Comparison of ENCODE assay signal across 31 mouse cellular contexts in the genomic region with DNA sequence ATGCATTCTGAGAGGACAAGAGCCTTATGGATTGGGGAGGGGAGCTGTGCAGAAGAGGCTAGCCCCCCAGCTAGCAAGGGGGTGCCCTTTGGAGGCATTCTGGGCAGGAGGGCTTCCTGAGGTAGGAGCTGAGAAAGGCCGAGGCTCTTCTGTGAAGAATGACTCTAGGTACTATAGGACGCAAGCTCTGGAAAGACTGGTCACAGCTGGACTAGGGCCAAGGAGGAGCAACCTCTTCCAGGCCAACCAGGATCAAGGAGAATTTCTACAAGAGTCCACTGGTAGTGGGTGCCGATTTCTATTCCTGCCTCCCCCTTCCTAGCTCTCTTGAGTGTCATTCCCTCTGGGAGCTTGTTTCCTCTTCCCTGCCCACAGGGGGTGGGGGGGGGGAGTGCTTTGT. TPM values are rescaled to one million over a fixed set of nuclear protein-coding genes. Genes with fewer than 3 reads are reported as not detected.
A peak's percentile ranks its signal among the peaks of the same experiment; 100 is the strongest.
DNase-seq lines count a peak whose midpoint lies in the region; ATAC-seq lines count a peak whose summit lies in the region.
"Had no signal": no experiment of that assay in that cellular context is flagged by ENCODE, and none has a peak within 500 bp of the region (broad histone marks: within the 10 kb centered on the region; RNA-seq: fewer than 3 reads in every experiment).

No protein-coding gene starts in this region.

- H3K27ac ChIP-seq in liver, embryonic 16.5 days (ENCODE audit: low read length) = peak overlapping the region; percentile 26
- no peak overlapping the region for H3K27ac ChIP-seq in forebrain, embryonic 13.5 days
- H3K27ac ChIP-seq: gastrocnemius, adult 2 months; heart, embryonic 15.5 days; hindbrain, embryonic 13.5 days had no signal

- no peak for ATAC-seq in liver, embryonic 16.5 days (ENCODE audit: low read depth)
- no peak for ATAC-seq in forebrain, embryonic 13.5 days
- ATAC-seq: forebrain, embryonic 14.5 days; forebrain, postnatal 0 days; hindbrain, embryonic 16.5 days had no signal

- no peaks in the 10 kb centered on the region; the same call in 1 of the 2 replicates for H3K27me3 ChIP-seq in liver, embryonic 16.5 days (ENCODE audit: control insufficient read depth, insufficient read depth, low read depth, low read length)
- H3K27me3 ChIP-seq in forebrain, embryonic 13.5 days = no peaks in the 10 kb centered on the region
- H3K27me3 ChIP-seq: CH12.LX; heart, embryonic 12.5 days; heart, embryonic 15.5 days; intestine, embryonic 15.5 days had no signal

- H3K36me3 ChIP-seq in liver, embryonic 16.5 days (ENCODE audit: control insufficient read depth, insufficient read depth) = no peaks in the 10 kb centered on the region
- no peaks in the 10 kb centered on the region for H3K36me3 ChIP-seq in forebrain, embryonic 13.5 days (ENCODE audit: poor library complexity, severe bottlenecking)
- H3K36me3 ChIP-seq: forebrain, embryonic 10.5 days; G1E; heart, embryonic 12.5 days; heart, embryonic 15.5 days; hindbrain, embryonic 10.5 days; hindbrain, embryonic 13.5 days; intestine, embryonic 15.5 days had no signal

- H3K4me2 ChIP-seq in liver, embryonic 16.5 days (ENCODE audit: low read depth, low read length) = no peak overlapping the region
- no peak overlapping the region for H3K4me2 ChIP-seq in forebrain, embryonic 13.5 days
- H3K4me2 ChIP-seq: heart, embryonic 15.5 days; hindbrain, embryonic 13.5 days; intestine, embryonic 15.5 days had no signal

- H3K9me3 ChIP-seq in liver, embryonic 16.5 days (replicated peaks; ENCODE audit: control insufficient read depth, low read length) = no peaks in the 10 kb centered on the region
- no peaks in the 10 kb centered on the region for H3K9me3 ChIP-seq in forebrain, embryonic 13.5 days (replicated peaks)
- H3K9me3 ChIP-seq: forebrain, embryonic 10.5 days; G1E; heart, embryonic 12.5 days; heart, embryonic 15.5 days; hindbrain, embryonic 10.5 days; hindbrain, embryonic 13.5 days; intestine, embryonic 15.5 days had no signal

- H3K4me1 ChIP-seq in liver, embryonic 16.5 days (ENCODE audit: control insufficient read depth, low read depth, low read length) = peaks cover 7% of the 10 kb centered on the region
- peaks cover 10% of the 10 kb centered on the region for H3K4me1 ChIP-seq in forebrain, embryonic 13.5 days

- no peak overlapping the region for H3K9ac ChIP-seq in liver, embryonic 16.5 days (ENCODE audit: low read depth, low read length)
- no peak overlapping the region for H3K9ac ChIP-seq in forebrain, embryonic 13.5 days
- H3K9ac ChIP-seq: forebrain, postnatal 0 days; heart, embryonic 12.5 days; heart, embryonic 15.5 days; hindbrain, embryonic 13.5 days; intestine, embryonic 15.5 days had no signal

- 45% methylated on average over 3 of the region's 3 CpGs for WGBS in liver, embryonic 16.5 days (ENCODE audit: insufficient replicate concordance)
- 81% methylated on average over 3 of the region's 3 CpGs for WGBS in forebrain, embryonic 13.5 days

- peak; percentile 60 for DNase-seq in adrenal gland, postnatal 14 days
- DNase-seq in adrenal gland, postnatal 25 days = no peak
- DNase-seq in liver (no peak), adipocyte (ENCODE audit: low spot score) (peak; percentile 73)
- DNase-seq: cerebellum, adult 11-12 months; cerebellum, adult 8-10 months; cerebellum, postnatal 14 days; forebrain, postnatal 0 days; gastrocnemius, postnatal 14 days; heart, postnatal 10 days; heart, postnatal 36 days; kidney, adult 11 months had no signal

- no peak overlapping the region for H3K4me3 ChIP-seq in liver, embryonic 16.5 days (ENCODE audit: low read depth, low read length)
- H3K4me3 ChIP-seq in forebrain, embryonic 13.5 days = no peak overlapping the region
- H3K4me3 ChIP-seq: forebrain, embryonic 10.5 days; gastrocnemius, adult 2 months; heart, embryonic 12.5 days; heart, embryonic 15.5 days; hindbrain, embryonic 10.5 days; hindbrain, embryonic 13.5 days; intestine, embryonic 15.5 days had no signal

RNA-seq across cellular contexts. Expression of gene 1700017B05Rik, which starts 20.3 kb away (rescaled TPM):
- total RNA-seq in adrenal gland, postnatal 14 days (2021) = 36.2 and 45.6 TPM in 2 replicates
- 40.7 and 45.1 TPM in 2 replicates for total RNA-seq in adrenal gland, postnatal 25 days (2021)
- 14.1 and 16.9 TPM in 2 replicates for polyA plus RNA-seq in liver, embryonic 16.5 days (2015; fragmentation: Nextera tagmentation; extraction: Ambion mirVana)
- 5.8 and 8.0 TPM in 2 replicates for polyA plus RNA-seq in forebrain, embryonic 13.5 days (2015; fragmentation: Nextera tagmentation; extraction: Ambion mirVana)

RNA-seq across cellular contexts. Expression of gene Trcg1, which starts 46.3 kb away (rescaled TPM):
- not detected in 2 replicates for total RNA-seq in adrenal gland, postnatal 14 days (2021)
- total RNA-seq in adrenal gland, postnatal 25 days (2021) = not detected in 2 replicates
- polyA plus RNA-seq in liver, embryonic 16.5 days (2015; fragmentation: Nextera tagmentation; extraction: Ambion mirVana) = not detected in 2 replicates
- not detected in 2 replicates for polyA plus RNA-seq in forebrain, embryonic 13.5 days (2015; fragmentation: Nextera tagmentation; extraction: Ambion mirVana)
- total RNA-seq: adrenal gland, postnatal 36 days; CH12.LX; forebrain, postnatal 0 days; gastrocnemius, adult 2 months; gastrocnemius, postnatal 14 days; gastrocnemius, postnatal 4 days; heart, adult 18-20 months; heart, postnatal 10 days; heart, postnatal 36 days had no signal
- polyA plus RNA-seq: embryonic facial prominence, embryonic 11.5 days; embryonic facial prominence, embryonic 14.5 days; forebrain, embryonic 14.5 days; forebrain, postnatal 0 days; frontal cortex, adult 2 months; G1E; heart, embryonic 12.5 days; heart, embryonic 15.5 days; hindbrain, embryonic 10.5 days; hindbrain, embryonic 13.5 days; intestine, embryonic 15.5 days had no signal

Comparison
In these comparisons a context has a peak if more than half of its experiments do, and no peak if none do; other contexts are left out.
1. DNase-seq: peak in adrenal gland, postnatal 14 days (single experiment) and adipocyte (single experiment); none in adrenal gland, postnatal 25 days (single experiment) and liver (single experiment).